Mouse (Mus musculus) frontal cortex, postnatal 25 days (tissue): ENCODE data around the gene Napa.

Experiments used
- DNase-seq, 2 experiments: peaks; one replicate each; pipeline ENCODE4 v3.0.0; 2022; ENCODE audit warnings: low spot score in 2 of 2

Napa gene

GRCm38 (mm10) chr7:16098021-16099017 lies at the start of gene Napa:
TSS of gene Napa (plus strand) at chr7:16098458.
- DNase-seq: peak; percentile 95 to 98

- peak in 1 of 2 experiments; percentile 20 for DNase-seq
Measured at GRCm38 (mm10) chr7:16048675-16049575, 49.3 kb upstream of the Napa start.

GRCm38 (mm10) chr7:16049576-16049915 lies 48.7 kb upstream of the Napa start:
- no peak for DNase-seq

- DNase-seq: no peak
Measured at GRCm38 (mm10) chr7:16050600-16050999, 47.7 kb upstream of the Napa start.

- DNase-seq: peak; percentile 55 to 66
Measured at GRCm38 (mm10) chr7:16051883-16052595, 46.2 kb upstream of the Napa start.

- peak; percentile 75 to 80 for DNase-seq
Measured at GRCm38 (mm10) chr7:16052684-16053083, 45.6 kb upstream of the Napa start.

- no peak for DNase-seq
Measured at GRCm38 (mm10) chr7:16053105-16053504, 45.2 kb upstream of the Napa start.

GRCm38 (mm10) chr7:16054966-16055365 lies 43.3 kb upstream of the Napa start:
- no peak for DNase-seq

GRCm38 (mm10) chr7:16055665-16056064 lies 42.6 kb upstream of the Napa start:
- DNase-seq: no peak

GRCm38 (mm10) chr7:16056459-16057135 lies 41.7 kb upstream of the Napa start:
- peak in 1 of 2 experiments; percentile 42 for DNase-seq

- DNase-seq: no peak
Measured at GRCm38 (mm10) chr7:16057136-16057534, 41.1 kb upstream of the Napa start.

GRCm38 (mm10) chr7:16061219-16062098 lies 36.8 kb upstream of the Napa start, which contains the start of gene Zfp541:
TSS of gene Zfp541 (plus strand) at chr7:16061814.
- DNase-seq: no peak

GRCm38 (mm10) chr7:16062099-16062420 lies 36.2 kb upstream of the Napa start:
- no peak for DNase-seq

- DNase-seq: no peak
Measured at GRCm38 (mm10) chr7:16063490-16063889, 34.8 kb upstream of the Napa start.

GRCm38 (mm10) chr7:16070846-16071245 lies 27.4 kb upstream of the Napa start:
- DNase-seq: no peak

- no peak for DNase-seq
Measured at GRCm38 (mm10) chr7:16071906-16072305, 26.4 kb upstream of the Napa start.

- no peak for DNase-seq
Measured at GRCm38 (mm10) chr7:16079947-16080346, 18.3 kb upstream of the Napa start.

GRCm38 (mm10) chr7:16080581-16080980 lies 17.7 kb upstream of the Napa start:
- no peak for DNase-seq

GRCm38 (mm10) chr7:16083361-16083760 lies 14.9 kb upstream of the Napa start:
- DNase-seq: no peak

GRCm38 (mm10) chr7:16087587-16087986 lies 10.7 kb upstream of the Napa start:
- DNase-seq: no peak
